Mouse (Mus musculus): ENCODE data around the gene Kctd13.

The Kctd13 gene

GRCm38 (mm10) chr7:126941801-126942200 is 13.1 kb downstream of the Kctd13 start:
- DNase-seq (ENCODE audit: low spot score in 2 of 2) = no peak

- DNase-seq (ENCODE audit: low spot score in 2 of 2) = peak in 1 of 2 experiments; percentile 55
These were observed 17.9 kb downstream of the Kctd13 start for GRCm38 (mm10) chr7:126946530-126946929.

GRCm38 (mm10) chr7:126948626-126949025 is 19.9 kb downstream of the Kctd13 start:
- no peak for DNase-seq (ENCODE audit: low spot score in 2 of 2)

- DNase-seq (ENCODE audit: low spot score in 2 of 2) = peak in 1 of 2 experiments; percentile 72
These were observed 20.7 kb downstream of the Kctd13 start, which contains the start of gene Asphd1 for GRCm38 (mm10) chr7:126949403-126949792. Gene Asphd1, minus strand, starts transcription at chr7:126949582.

- DNase-seq (ENCODE audit: low spot score in 2 of 2) = peak; percentile 79 to 83
These were observed 21.3 kb downstream of the Kctd13 start, which contains the start of gene Sez6l2 for GRCm38 (mm10) chr7:126949793-126950646. Gene Sez6l2, plus strand, starts transcription at chr7:126950563.

- DNase-seq (ENCODE audit: low spot score in 2 of 2) = peak in 1 of 2 experiments; percentile 59
These were observed 22.3 kb downstream of the Kctd13 start for GRCm38 (mm10) chr7:126950647-126951615.

- DNase-seq (ENCODE audit: low spot score in 2 of 2) = no peak
These were observed 23.1 kb downstream of the Kctd13 start for GRCm38 (mm10) chr7:126951741-126952140.

- DNase-seq (ENCODE audit: low spot score in 2 of 2) = no peak
These were observed 24.0 kb downstream of the Kctd13 start for GRCm38 (mm10) chr7:126952646-126953045.

- no peak for DNase-seq (ENCODE audit: low spot score in 2 of 2)
These were observed 26.4 kb downstream of the Kctd13 start for GRCm38 (mm10) chr7:126955125-126955524.

GRCm38 (mm10) chr7:126959780-126960179 is 31.1 kb downstream of the Kctd13 start:
- no peak for DNase-seq (ENCODE audit: low spot score in 2 of 2)

- no peak for DNase-seq (ENCODE audit: low spot score in 2 of 2)
These were observed 32.4 kb downstream of the Kctd13 start for GRCm38 (mm10) chr7:126961095-126961494.

- no peak for DNase-seq (ENCODE audit: low spot score in 2 of 2)
These were observed 33.3 kb downstream of the Kctd13 start for GRCm38 (mm10) chr7:126961965-126962364.

GRCm38 (mm10) chr7:126963548-126964286 is 35.0 kb downstream of the Kctd13 start:
- DNase-seq (ENCODE audit: low spot score in 2 of 2) = no peak

- no peak for DNase-seq (ENCODE audit: low spot score in 2 of 2)
These were observed 36.9 kb downstream of the Kctd13 start for GRCm38 (mm10) chr7:126965568-126965967.

GRCm38 (mm10) chr7:126967361-126967760 is 38.7 kb downstream of the Kctd13 start:
- DNase-seq (ENCODE audit: low spot score in 2 of 2) = no peak

- DNase-seq (ENCODE audit: low spot score in 2 of 2) = no peak
These were observed 46.8 kb downstream of the Kctd13 start for GRCm38 (mm10) chr7:126975493-126975892.

- no peak for DNase-seq (ENCODE audit: low spot score in 2 of 2)
These were observed 47.0 kb downstream of the Kctd13 start, which contains the start of gene Cdipt for GRCm38 (mm10) chr7:126975893-126975949. Gene Cdipt, plus strand, starts transcription at chr7:126975914.

- peak; percentile 96 to 98 for DNase-seq (ENCODE audit: low spot score in 2 of 2)
These were observed 47.5 kb downstream of the Kctd13 start, which contains the start of gene Cdiptos for GRCm38 (mm10) chr7:126975950-126976866. Gene Cdiptos, minus strand, starts transcription at chr7:126976098.

GRCm38 (mm10) chr7:126976878-126977459 is 48.3 kb downstream of the Kctd13 start:
- DNase-seq (ENCODE audit: low spot score in 2 of 2) = no peak

- no peak for DNase-seq (ENCODE audit: low spot score in 2 of 2)
These were observed 50.2 kb downstream of the Kctd13 start for GRCm38 (mm10) chr7:126978841-126979240.
